Mouse (Mus musculus): Measurements from ENCODE around the gene Ptprd. TPM values are rescaled to one million over a fixed set of nuclear protein-coding genes. Genes with fewer than 3 reads are reported as not detected.

Gene Ptprd
- polyA plus RNA-seq, 1 experiment = 357 TPM

GRCm38 (mm10) chr4:77743391-77743790 lies 468.4 kb downstream of the Ptprd start:
- 80% methylated on average over 2 of the region's 2 CpGs for WGBS
- H3K27ac ChIP-seq (ENCODE audit: insufficient read depth, low read depth, low read length) = no peak overlapping the region
- H3K4me1 ChIP-seq (ENCODE audit: control insufficient read depth, insufficient read depth, low read length) = no peaks in the 10 kb centered on the region
- H3K4me3 ChIP-seq (ENCODE audit: insufficient read depth, low read depth, low read length) = no peak overlapping the region
- no peak for TF ChIP-seq CTCF (IDR thresholded peaks at IDR 0.05; ENCODE audit: insufficient read depth, low read depth, low read length)

GRCm38 (mm10) chr4:77721908-77722307 lies 489.9 kb downstream of the Ptprd start:
- TF ChIP-seq CTCF (IDR thresholded peaks at IDR 0.05; ENCODE audit: insufficient read depth, low read depth, low read length) (no peak), POLR2A (IDR thresholded peaks at IDR 0.05; ENCODE audit: insufficient read depth, low read depth, low read length) (no peak)
- 74% methylated on average over 6 of the region's 6 CpGs for WGBS
- Histone ChIP-seq H3K4me3 (ENCODE audit: insufficient read depth, low read depth, low read length) (no peak overlapping the region), H3K27ac (ENCODE audit: insufficient read depth, low read depth, low read length) (no peak overlapping the region), H3K4me1 (ENCODE audit: control insufficient read depth, insufficient read depth, low read length) (no peaks in the 10 kb centered on the region)

- no peak overlapping the region for H3K4me3 ChIP-seq (ENCODE audit: insufficient read depth, low read depth, low read length)
- no peak overlapping the region for H3K27ac ChIP-seq (ENCODE audit: insufficient read depth, low read depth, low read length)
- no peaks in the 10 kb centered on the region for H3K4me1 ChIP-seq (ENCODE audit: control insufficient read depth, insufficient read depth, low read length)
- 77% methylated on average over 2 of the region's 2 CpGs for WGBS
- TF ChIP-seq CTCF (IDR thresholded peaks at IDR 0.05; ENCODE audit: insufficient read depth, low read depth, low read length) = no peak
- TF ChIP-seq POLR2A (IDR thresholded peaks at IDR 0.05; ENCODE audit: insufficient read depth, low read depth, low read length) = no peak
These were observed 494.0 kb downstream of the Ptprd start for GRCm38 (mm10) chr4:77717792-77718191.

- Histone ChIP-seq H3K27ac (ENCODE audit: insufficient read depth, low read depth, low read length) (no peak overlapping the region), H3K4me1 (ENCODE audit: control insufficient read depth, insufficient read depth, low read length) (no peaks in the 10 kb centered on the region), H3K4me3 (ENCODE audit: insufficient read depth, low read depth, low read length) (no peak overlapping the region)
- WGBS = 87% methylated on average over 2 of the region's 2 CpGs
- TF ChIP-seq POLR2A (IDR thresholded peaks at IDR 0.05; ENCODE audit: insufficient read depth, low read depth, low read length) (no peak), CTCF (IDR thresholded peaks at IDR 0.05; ENCODE audit: insufficient read depth, low read depth, low read length) (no peak)
These were observed 501.5 kb downstream of the Ptprd start for GRCm38 (mm10) chr4:77710231-77710630.

GRCm38 (mm10) chr4:77698294-77698693 lies 513.5 kb downstream of the Ptprd start:
- Histone ChIP-seq H3K4me3 (ENCODE audit: insufficient read depth, low read depth, low read length) (no peak overlapping the region), H3K27ac (ENCODE audit: insufficient read depth, low read depth, low read length) (no peak overlapping the region), H3K4me1 (ENCODE audit: control insufficient read depth, insufficient read depth, low read length) (no peaks in the 10 kb centered on the region)
- TF ChIP-seq POLR2A (IDR thresholded peaks at IDR 0.05; ENCODE audit: insufficient read depth, low read depth, low read length) (no peak), CTCF (IDR thresholded peaks at IDR 0.05; ENCODE audit: insufficient read depth, low read depth, low read length) (no peak)
- WGBS = 54% methylated on average over 2 of the region's 2 CpGs

- Histone ChIP-seq H3K4me3 (ENCODE audit: insufficient read depth, low read depth, low read length) (no peak overlapping the region), H3K4me1 (ENCODE audit: control insufficient read depth, insufficient read depth, low read length) (no peaks in the 10 kb centered on the region), H3K27ac (ENCODE audit: insufficient read depth, low read depth, low read length) (no peak overlapping the region)
- 58% methylated on average over 1 of the region's 1 CpGs for WGBS
- TF ChIP-seq POLR2A (IDR thresholded peaks at IDR 0.05; ENCODE audit: insufficient read depth, low read depth, low read length) (no peak), CTCF (IDR thresholded peaks at IDR 0.05; ENCODE audit: insufficient read depth, low read depth, low read length) (no peak)
These were observed 536.0 kb downstream of the Ptprd start for GRCm38 (mm10) chr4:77675798-77676197.

GRCm38 (mm10) chr4:77664761-77665160 lies 547.0 kb downstream of the Ptprd start:
- H3K27ac ChIP-seq (ENCODE audit: insufficient read depth, low read depth, low read length) = no peak overlapping the region
- TF ChIP-seq POLR2A (IDR thresholded peaks at IDR 0.05; ENCODE audit: insufficient read depth, low read depth, low read length) (no peak), CTCF (IDR thresholded peaks at IDR 0.05; ENCODE audit: insufficient read depth, low read depth, low read length) (no peak)
- no peak overlapping the region for H3K4me3 ChIP-seq (ENCODE audit: insufficient read depth, low read depth, low read length)
- WGBS = 76% methylated on average over 2 of the region's 2 CpGs
- no peaks in the 10 kb centered on the region for H3K4me1 ChIP-seq (ENCODE audit: control insufficient read depth, insufficient read depth, low read length)

GRCm38 (mm10) chr4:77662309-77662708 lies 549.5 kb downstream of the Ptprd start:
- Histone ChIP-seq H3K4me1 (ENCODE audit: control insufficient read depth, insufficient read depth, low read length) (no peaks in the 10 kb centered on the region), H3K4me3 (ENCODE audit: insufficient read depth, low read depth, low read length) (no peak overlapping the region), H3K27ac (ENCODE audit: insufficient read depth, low read depth, low read length) (no peak overlapping the region)
- TF ChIP-seq POLR2A (IDR thresholded peaks at IDR 0.05; ENCODE audit: insufficient read depth, low read depth, low read length) (no peak), CTCF (IDR thresholded peaks at IDR 0.05; ENCODE audit: insufficient read depth, low read depth, low read length) (no peak)
- 45% methylated on average over 1 of the region's 1 CpGs for WGBS

GRCm38 (mm10) chr4:77655669-77656068 lies 556.1 kb downstream of the Ptprd start:
- H3K4me1 ChIP-seq (ENCODE audit: control insufficient read depth, insufficient read depth, low read length) = no peaks in the 10 kb centered on the region
- no peak overlapping the region for H3K4me3 ChIP-seq (ENCODE audit: insufficient read depth, low read depth, low read length)
- no peak overlapping the region for H3K27ac ChIP-seq (ENCODE audit: insufficient read depth, low read depth, low read length)
- WGBS = 33% methylated on average over 1 of the region's 1 CpGs
- TF ChIP-seq CTCF (IDR thresholded peaks at IDR 0.05; ENCODE audit: insufficient read depth, low read depth, low read length) (no peak), POLR2A (IDR thresholded peaks at IDR 0.05; ENCODE audit: insufficient read depth, low read depth, low read length) (no peak)

Measured in olfactory bulb, adult 2 months (tissue).